Mouse (Mus musculus): ENCODE data around the gene Egfr.

- TF ChIP-seq CTCF (IDR thresholded peaks at IDR 0.05; ENCODE audit: insufficient read depth, low read depth, low read length) = no peak
- no peak for TF ChIP-seq POLR2A (IDR thresholded peaks at IDR 0.05; ENCODE audit: insufficient read depth, low read depth, low read length)
Observed at GRCm38 (mm10) chr11:16868051-16868450, 116.0 kb downstream of the Egfr start.

Data from olfactory bulb, adult 2 months (tissue).